Mouse (Mus musculus) cerebellum, adult 2 months (tissue): ENCODE results near the gene Fyco1. TPM values are rescaled to one million over a fixed set of nuclear protein-coding genes. Genes with fewer than 3 reads are reported as not detected.

Experiments used
- DNase-seq, 2 experiments: peaks; one replicate each; pipeline ENCODE4 v3.0.0; 2021
- H3K27ac ChIP-seq: fragments of 200-500 bp; 2 replicates; pipeline ENCODE4 v1.5.1; 2012; ENCODE audit warnings: low read length, control low read depth, inconsistent platforms; ENCODE audit not compliant: insufficient read depth
- H3K27me3 ChIP-seq: fragments of 200-500 bp; 2 replicates; pipeline ENCODE4 v1.6.1; 2012; ENCODE audit warnings: inconsistent platforms, mild to moderate bottlenecking, low read length, moderate library complexity; ENCODE audit not compliant: control insufficient read depth, insufficient read depth
- H3K4me1 ChIP-seq: fragments of 200-500 bp; 2 replicates; pipeline ENCODE4 v1.6.1; 2011; ENCODE audit warnings: low read length; ENCODE audit not compliant: control insufficient read depth, insufficient read depth
- H3K4me3 ChIP-seq: fragments of 200-500 bp; replicated peaks from 2 replicates; pipeline ENCODE3; 2011; ENCODE audit warnings: mild to moderate bottlenecking, low read depth, low read length, control low read depth; ENCODE audit not compliant: insufficient read depth
- CTCF ChIP-seq: fragments of 200-500 bp; IDR thresholded peaks from 2 replicates; pipeline ENCODE4 v1.5.1; 2011; ENCODE audit warnings: low read depth, mild to moderate bottlenecking, control low read depth, low read length, moderate library complexity, borderline replicate concordance; ENCODE audit not compliant: insufficient read depth
- POLR2A ChIP-seq: fragments of 200-500 bp; IDR thresholded peaks from 2 replicates; pipeline ENCODE4 v1.6.1; 2011; ENCODE audit warnings: low read length, control low read depth, borderline replicate concordance; ENCODE audit not compliant: insufficient read depth
- WGBS: fragments of 180-500 bp; shearing (Covaris S2); methylation state at CpG from one replicate; pipeline ENCODE4 v1.1.7; 2018; 5-methylcytosine and 5-hydroxymethylcytosine counted together
- polyA plus RNA-seq: library from polyadenylated mRNA; depleted of rRNA; stranded (reverse); fragments of >200 nt; gene quantifications from 2 replicates; pipeline ENCODE4 v1.2.3, GENCODE M21; 2012

The Fyco1 gene
- polyA plus RNA-seq, 1 experiment = 17.6 TPM

DNA sequence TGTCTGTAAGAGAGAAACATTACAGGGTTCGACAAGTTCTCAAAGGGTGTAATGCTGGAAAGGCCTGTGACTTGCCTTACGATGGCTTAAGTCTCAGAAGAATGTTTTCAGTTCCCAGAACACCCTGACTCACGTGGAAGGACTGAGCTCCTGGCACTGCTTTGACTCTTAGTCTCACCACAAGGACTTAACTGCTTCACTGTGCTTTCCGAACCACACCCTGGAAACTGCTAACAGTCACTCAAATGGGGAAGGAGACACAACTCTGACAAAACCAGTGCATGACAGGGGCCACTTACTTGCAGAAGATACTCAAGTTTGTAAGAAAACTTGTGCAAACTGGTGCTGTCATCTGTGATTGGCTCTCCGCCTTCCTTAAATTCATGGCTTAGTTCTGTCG lies 11.5 kb downstream of the Fyco1 start:
- H3K4me3 ChIP-seq = no peak overlapping the region
- DNase-seq = no peak
- TF ChIP-seq POLR2A (no peak), CTCF (no peak)
- H3K27ac ChIP-seq = no peak overlapping the region
- no peaks in the 10 kb centered on the region for H3K27me3 ChIP-seq
- no peaks in the 10 kb centered on the region for H3K4me1 ChIP-seq
- WGBS = 93% methylated on average over 6 of the region's 6 CpGs

- DNase-seq = no peak
- Histone ChIP-seq H3K4me3 (no peak overlapping the region), H3K27me3 (no peaks in the 10 kb centered on the region), H3K27ac (no peak overlapping the region), H3K4me1 (no peaks in the 10 kb centered on the region)
- no peak for TF ChIP-seq CTCF
- TF ChIP-seq POLR2A = no peak
- 97% methylated on average over 3 of the region's 3 CpGs for WGBS
Observed at GRCm38 (mm10) chr9:123835851-123836250, 15.8 kb downstream of the Fyco1 start.

- DNase-seq = peak; percentile 81 to 91
- H3K4me1 ChIP-seq = peaks cover 12% of the 10 kb centered on the region; the same call in 1 of the 2 replicates
- 20% methylated on average over 4 of the region's 4 CpGs for WGBS
- peak overlapping the region; percentile 47 for H3K27ac ChIP-seq
- H3K27me3 ChIP-seq = no peaks in the 10 kb centered on the region
- TF ChIP-seq POLR2A (no peak), CTCF (no peak)
- H3K4me3 ChIP-seq = no peak overlapping the region
Observed at GRCm38 (mm10) chr9:123828916-123829315, 22.8 kb downstream of the Fyco1 start.

DNA sequence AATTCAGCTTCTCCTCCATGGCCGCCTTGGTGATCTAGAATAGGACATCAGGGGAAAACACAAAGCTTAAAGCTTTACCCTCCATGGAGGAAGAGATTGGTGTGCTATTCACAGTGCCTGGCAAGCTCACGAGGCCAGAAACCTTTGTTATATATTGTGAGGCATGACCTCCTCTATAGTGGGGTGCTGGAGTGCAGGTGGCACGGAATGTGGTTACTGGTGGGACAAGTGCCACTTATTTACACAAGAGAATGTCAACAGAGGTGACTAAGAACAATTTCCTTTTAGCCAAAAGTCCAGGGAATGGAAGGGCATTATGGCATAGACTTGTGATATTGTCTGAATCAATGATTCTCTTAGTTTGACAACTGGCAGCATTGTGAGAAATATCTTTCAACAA lies 25.1 kb downstream of the Fyco1 start:
- 89% methylated on average over 3 of the region's 3 CpGs for WGBS
- DNase-seq = no peak
- Histone ChIP-seq H3K4me3 (no peak overlapping the region), H3K27me3 (no peaks in the 10 kb centered on the region), H3K27ac (no peak overlapping the region), H3K4me1 (peaks cover 12% of the 10 kb centered on the region; the same call in 1 of the 2 replicates)
- no peak for TF ChIP-seq POLR2A

GRCm38 (mm10) chr9:123818601-123819000 lies 33.1 kb downstream of the Fyco1 start:
- Histone ChIP-seq H3K27me3 (no peaks in the 10 kb centered on the region), H3K4me1 (peaks cover 19% of the 10 kb centered on the region), H3K27ac (no peak overlapping the region), H3K4me3 (no peak overlapping the region)
- TF ChIP-seq POLR2A = no peak
- TF ChIP-seq CTCF = no peak
- WGBS = 94% methylated on average over 2 of the region's 2 CpGs
- no peak for DNase-seq

DNA sequence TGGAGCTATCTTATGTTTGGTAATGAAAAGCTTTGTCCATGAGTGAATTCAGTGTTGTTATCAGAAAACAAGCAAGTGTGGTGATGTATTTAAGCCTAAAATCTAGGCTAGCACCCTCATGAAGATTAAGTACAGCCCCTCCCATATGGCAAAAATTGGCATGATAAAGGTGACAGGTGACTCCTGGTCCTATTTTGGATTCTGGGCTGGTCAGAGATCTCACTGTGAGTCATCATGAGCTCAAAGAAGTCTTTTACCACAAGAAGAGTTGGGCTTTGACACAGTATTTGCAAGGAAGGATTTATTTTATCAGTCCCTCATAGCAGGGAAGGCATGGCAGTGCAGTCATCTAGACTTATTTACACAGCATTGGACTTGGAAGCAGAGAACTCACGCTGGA lies 35.7 kb downstream of the Fyco1 start:
- DNase-seq = peak in 1 of 2 experiments; percentile 80
- 64% methylated on average over 1 of the region's 1 CpGs for WGBS
- H3K4me1 ChIP-seq = peaks cover 19% of the 10 kb centered on the region
- H3K27ac ChIP-seq = no peak overlapping the region
- H3K27me3 ChIP-seq = no peaks in the 10 kb centered on the region
- H3K4me3 ChIP-seq = no peak overlapping the region
- TF ChIP-seq POLR2A (no peak), CTCF (no peak)

GRCm38 (mm10) chr9:123815444-123815843 lies 36.3 kb downstream of the Fyco1 start:
- 68% methylated on average over 3 of the region's 3 CpGs for WGBS
- Histone ChIP-seq H3K27ac (no peak overlapping the region), H3K27me3 (no peaks in the 10 kb centered on the region), H3K4me3 (no peak overlapping the region), H3K4me1 (peaks cover 19% of the 10 kb centered on the region)
- TF ChIP-seq CTCF (no peak), POLR2A (no peak)
- peak; percentile 18 to 29 for DNase-seq

DNA sequence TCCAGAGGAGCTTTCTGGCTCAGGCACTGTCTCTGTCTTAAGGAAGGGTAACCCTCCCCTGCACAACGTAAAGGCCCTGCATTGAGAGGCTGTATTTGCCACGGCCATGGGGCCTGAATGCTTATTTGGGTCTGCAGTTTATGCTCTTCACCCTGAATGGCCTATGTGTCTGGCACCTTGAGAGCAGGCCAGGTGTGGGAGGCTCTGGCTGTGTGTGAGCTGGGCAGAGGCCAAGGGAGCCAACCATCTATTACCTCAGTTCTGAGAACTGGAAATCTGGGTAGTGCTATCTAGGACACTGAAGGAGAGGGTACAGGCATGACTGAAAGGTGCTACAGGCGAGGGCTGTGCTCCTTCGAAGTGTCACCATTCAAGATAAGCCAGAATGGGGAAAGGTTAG lies 36.9 kb downstream of the Fyco1 start:
- WGBS = 59% methylated on average over 4 of the region's 4 CpGs
- Histone ChIP-seq H3K4me1 (peaks cover 19% of the 10 kb centered on the region), H3K27me3 (no peaks in the 10 kb centered on the region), H3K27ac (no peak overlapping the region), H3K4me3 (no peak overlapping the region)
- peak; percentile 48 to 69 for DNase-seq
- TF ChIP-seq POLR2A (no peak), CTCF (no peak)
